Mouse (Mus musculus): ENCODE data around the gene Gm10722. TPM values are rescaled to one million over a fixed set of nuclear protein-coding genes. Genes with fewer than 3 reads are reported as not detected.
A peak's percentile ranks its signal among the peaks of the same experiment; 100 is the strongest.
"Not testable (repeated sequence)": the region's sequence is repeated elsewhere in the genome, so short reads cannot be mapped to it uniquely, and the experiment has no call there.

The Gm10722 gene
- total RNA-seq (2014; fragmentation: Nextera tagmentation) = 0.42 TPM in 1 of 2 replicates, not detected in the other
- total RNA-seq (2017) = not detected in 2 replicates

GRCm38 (mm10) chr9:3000445-3000972, at the start of gene Gm10722:
Gm10722 (plus strand) TSS chr9:3000922.
- ATAC-seq (replicated peaks; ENCODE audit: low FRiP score, low TSS enrichment, poor library complexity, severe bottlenecking) = not testable (repeated sequence)

- not testable (repeated sequence) for ATAC-seq (replicated peaks; ENCODE audit: low FRiP score, low TSS enrichment, poor library complexity, severe bottlenecking)
These were observed 284 bp downstream of the Gm10722 start for GRCm38 (mm10) chr9:3001006-3001405.

- peak; percentile 48; the same call in 1 of the 2 replicates for ATAC-seq (replicated peaks; ENCODE audit: low FRiP score, low TSS enrichment, poor library complexity, severe bottlenecking)
These were observed 1.4 kb downstream of the Gm10722 start for GRCm38 (mm10) chr9:3001948-3002659.

- not testable (repeated sequence) for ATAC-seq (replicated peaks; ENCODE audit: low FRiP score, low TSS enrichment, poor library complexity, severe bottlenecking)
These were observed 2.2 kb downstream of the Gm10722 start, which contains the start of gene Gm11168 for GRCm38 (mm10) chr9:3002794-3003396. Gm11168 (plus strand) TSS chr9:3003346.

- peak; percentile 46 for ATAC-seq (replicated peaks; ENCODE audit: low FRiP score, low TSS enrichment, poor library complexity, severe bottlenecking)
These were observed 5.5 kb downstream of the Gm10722 start for GRCm38 (mm10) chr9:3006179-3006578.

- not testable (repeated sequence) for ATAC-seq (replicated peaks; ENCODE audit: low FRiP score, low TSS enrichment, poor library complexity, severe bottlenecking)
These were observed 5.9 kb downstream of the Gm10722 start for GRCm38 (mm10) chr9:3006636-3007035.

GRCm38 (mm10) chr9:3007272-3007671, 6.5 kb downstream of the Gm10722 start:
- ATAC-seq (replicated peaks; ENCODE audit: low FRiP score, low TSS enrichment, poor library complexity, severe bottlenecking) = peak; percentile 40

- peak; percentile 32 for ATAC-seq (replicated peaks; ENCODE audit: low FRiP score, low TSS enrichment, poor library complexity, severe bottlenecking)
These were observed 8.6 kb downstream of the Gm10722 start for GRCm38 (mm10) chr9:3009331-3009730.

- peak; percentile 70 for ATAC-seq (replicated peaks; ENCODE audit: low FRiP score, low TSS enrichment, poor library complexity, severe bottlenecking)
These were observed 11.4 kb downstream of the Gm10722 start for GRCm38 (mm10) chr9:3012054-3012621.

GRCm38 (mm10) chr9:3012733-3013279, 12.1 kb downstream of the Gm10722 start, which contains the start of gene Gm10721:
Gm10721 (plus strand) TSS chr9:3013140.
- peak; percentile 51 for ATAC-seq (replicated peaks; ENCODE audit: low FRiP score, low TSS enrichment, poor library complexity, severe bottlenecking)

GRCm38 (mm10) chr9:3015354-3015753, 14.6 kb downstream of the Gm10722 start, which contains the start of gene Gm10720:
Gm10720 (plus strand) TSS chr9:3015654.
- not testable (repeated sequence) for ATAC-seq (replicated peaks; ENCODE audit: low FRiP score, low TSS enrichment, poor library complexity, severe bottlenecking)

- not testable (repeated sequence) for ATAC-seq (replicated peaks; ENCODE audit: low FRiP score, low TSS enrichment, poor library complexity, severe bottlenecking)
These were observed 15.2 kb downstream of the Gm10722 start for GRCm38 (mm10) chr9:3015896-3016295.

GRCm38 (mm10) chr9:3017108-3017507, 16.4 kb downstream of the Gm10722 start, which contains the start of gene Gm10719:
Gm10719 (plus strand) TSS chr9:3017408.
- not testable (repeated sequence) for ATAC-seq (replicated peaks; ENCODE audit: low FRiP score, low TSS enrichment, poor library complexity, severe bottlenecking)

- ATAC-seq (replicated peaks; ENCODE audit: low FRiP score, low TSS enrichment, poor library complexity, severe bottlenecking) = not testable (repeated sequence)
These were observed 18.2 kb downstream of the Gm10722 start for GRCm38 (mm10) chr9:3018944-3019343.

- ATAC-seq (replicated peaks; ENCODE audit: low FRiP score, low TSS enrichment, poor library complexity, severe bottlenecking) = peak; percentile 65
These were observed 19.4 kb downstream of the Gm10722 start for GRCm38 (mm10) chr9:3019835-3020727.

GRCm38 (mm10) chr9:3022316-3023008, 21.7 kb downstream of the Gm10722 start:
- not testable (repeated sequence) for ATAC-seq (replicated peaks; ENCODE audit: low FRiP score, low TSS enrichment, poor library complexity, severe bottlenecking)

GRCm38 (mm10) chr9:3023312-3023984, 22.7 kb downstream of the Gm10722 start, which contains the start of gene Gm10718:
Gm10718 (plus strand) TSS chr9:3023547.
- ATAC-seq (replicated peaks; ENCODE audit: low FRiP score, low TSS enrichment, poor library complexity, severe bottlenecking) = not testable (repeated sequence)

All from megakaryocyte-erythroid progenitor cell, adult 5-6 weeks (primary cell).